Comparison of ENCODE assay signal across 8 mouse cellular contexts in the genomic region with DNA sequence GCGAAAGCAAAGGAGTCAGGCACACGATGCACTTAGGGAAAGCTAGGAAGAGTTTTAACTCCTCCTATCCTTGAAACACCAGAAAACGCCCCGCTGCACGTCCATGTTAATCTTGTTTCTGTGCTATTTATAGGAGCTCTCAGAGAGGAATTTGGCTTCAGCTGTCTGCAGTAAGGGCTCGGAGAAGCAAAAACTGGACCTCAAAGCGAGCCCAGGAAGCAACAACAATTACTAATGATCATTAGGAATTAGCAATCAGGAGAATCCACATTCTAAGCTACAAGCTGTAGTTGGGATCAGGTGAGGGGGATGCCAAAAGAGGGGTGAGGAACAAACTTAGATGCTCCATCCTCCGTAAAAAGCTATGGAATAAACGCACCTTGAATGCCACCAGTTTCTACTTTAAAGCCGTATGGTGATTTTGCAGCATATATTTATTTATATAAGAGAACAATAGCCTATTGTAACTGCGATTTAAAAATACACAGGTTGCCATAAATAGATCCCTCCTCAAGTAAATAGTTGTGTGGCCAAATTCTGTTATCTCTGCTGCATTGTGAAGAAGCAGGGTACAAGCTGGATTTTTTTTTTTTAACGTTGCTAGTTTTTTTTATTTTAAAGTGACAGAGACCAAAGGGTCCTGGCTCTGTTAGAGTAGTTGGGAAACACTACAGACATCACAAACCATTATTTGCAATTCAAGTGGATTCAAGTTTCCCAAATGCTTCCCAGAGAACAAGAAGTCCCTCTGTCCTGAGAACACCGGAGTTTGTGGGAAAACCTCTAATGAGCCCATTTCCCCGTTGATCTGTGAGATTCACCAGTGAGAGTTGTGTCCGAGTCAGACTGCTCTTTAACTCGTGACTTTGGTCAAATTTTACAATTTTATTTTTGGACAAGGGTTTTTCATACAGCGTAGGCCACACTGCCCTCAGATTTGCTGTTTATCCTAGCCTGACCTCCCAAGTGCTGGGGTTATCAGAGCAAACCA.
DNase-seq lines count a peak whose midpoint lies in the region; ATAC-seq and TF ChIP-seq lines count a peak whose summit lies in the region.

No protein-coding gene starts in this region.

- H3K4me2 ChIP-seq in midbrain, embryonic 16.5 days (ENCODE audit: low read length) = peak overlapping the region; percentile 96

- H3K9ac ChIP-seq in heart, adult 2 months (ENCODE audit: low read depth, low read length) = peak overlapping the region; percentile 95
- peak overlapping the region; percentile 78 for H3K9ac ChIP-seq in midbrain, embryonic 16.5 days (ENCODE audit: low read depth, low read length)

- H3K27ac ChIP-seq in heart, adult 2 months = peak overlapping the region; percentile 98
- peak overlapping the region; percentile 54; the same call in 1 of the 2 replicates for H3K27ac ChIP-seq in midbrain, embryonic 16.5 days (ENCODE audit: low read length)

- no peaks in the 10 kb centered on the region for H3K27me3 ChIP-seq in heart, adult 2 months (ENCODE audit: control insufficient read depth, insufficient read depth, low read length)
- H3K27me3 ChIP-seq in midbrain, embryonic 16.5 days (ENCODE audit: control insufficient read depth, insufficient read depth, low read depth, low read length) = peaks cover 12% of the 10 kb centered on the region

- H3K9me3 ChIP-seq in midbrain, embryonic 16.5 days (replicated peaks; ENCODE audit: control insufficient read depth, low read length, poor library complexity, severe bottlenecking) = no peaks in the 10 kb centered on the region

- WGBS in lung, adult 2 months = 10% methylated on average over 17 of the region's 17 CpGs
- 5% methylated on average over 17 of the region's 17 CpGs for WGBS in heart, adult 2 months
- 9% methylated on average over 17 of the region's 17 CpGs for WGBS in midbrain, embryonic 16.5 days

- DNase-seq in lung, adult 2 months = no peak
- DNase-seq in lung, adult 18-20 months = no peak
- peak; percentile 38 to 57 for DNase-seq in heart, adult 2 months
- DNase-seq in kidney, postnatal 14 days = peak; percentile 32
- no peak for DNase-seq in urinary bladder, postnatal 25 days (ENCODE audit: low spot score)

- no peak for TF ChIP-seq POLR2A in lung, adult 2 months (IDR thresholded peaks at IDR 0.05; ENCODE audit: borderline replicate concordance, extremely low read depth, low read depth, low read length)
- peak; percentile 7; the same call in 1 of the 2 replicates for TF ChIP-seq POLR2A in heart, adult 2 months (IDR thresholded peaks at IDR 0.05; ENCODE audit: insufficient read depth, low read depth, low read length)

- no peak for TF ChIP-seq CTCF in lung, adult 2 months (IDR thresholded peaks at IDR 0.05; ENCODE audit: insufficient read depth, low read length)
- TF ChIP-seq CTCF in heart, adult 2 months (IDR thresholded peaks at IDR 0.05) = no peak

- intact Hi-C loops in heart, adult 2 months (cut with DNase I) = loop anchor here (1.0 to 5.0 kb wide), 6 partner anchors 17 to 692 kb away; no protein-coding TSS in a partner anchor

- TF ChIP-seq EP300 in heart, adult 2 months (IDR thresholded peaks at IDR 0.05; ENCODE audit: insufficient read depth, low read depth, low read length) = no peak

- H3K36me3 ChIP-seq in heart, adult 2 months (ENCODE audit: control insufficient read depth, insufficient read depth, low read length) = peaks cover 14% of the 10 kb centered on the region
- H3K36me3 ChIP-seq in midbrain, embryonic 16.5 days (ENCODE audit: control insufficient read depth, insufficient read depth, low read length) = no peaks in the 10 kb centered on the region

- no peak for ATAC-seq in midbrain, embryonic 16.5 days
- no peak for ATAC-seq in erythroid progenitor cell, adult 5-6 weeks (replicated peaks; ENCODE audit: low FRiP score, poor library complexity, severe bottlenecking)
- ATAC-seq in CD4-positive, CD25-positive, alpha-beta regulatory T cell, adult 4 months = no peak

- H3K4me1 ChIP-seq in lung, adult 2 months (ENCODE audit: control insufficient read depth, insufficient read depth, low read length) = peaks cover 13% of the 10 kb centered on the region
- H3K4me1 ChIP-seq in heart, adult 2 months (ENCODE audit: control insufficient read depth, insufficient read depth, low read length) = peaks cover 16% of the 10 kb centered on the region
- H3K4me1 ChIP-seq in midbrain, embryonic 16.5 days (ENCODE audit: control insufficient read depth, insufficient read depth, low read length) = peaks cover 13% of the 10 kb centered on the region; the same call in 1 of the 2 replicates

- H3K79me2 ChIP-seq in heart, adult 2 months (replicated peaks; ENCODE audit: control insufficient read depth, insufficient read depth, low read length) = peaks cover 6% of the 10 kb centered on the region

- peak overlapping the region; percentile 87 for H3K4me3 ChIP-seq in lung, adult 2 months (replicated peaks; ENCODE audit: extremely low read depth, low read depth, low read length)
- peak overlapping the region; percentile 73 for H3K4me3 ChIP-seq in heart, adult 2 months
- peak overlapping the region; percentile 76 for H3K4me3 ChIP-seq in midbrain, embryonic 16.5 days (ENCODE audit: low read depth, low read length)

Comparison
In these comparisons a context has a peak if more than half of its experiments do, and no peak if none do; other contexts are left out.
1. DNase-seq: peak in heart, adult 2 months (2 of 2) and kidney, postnatal 14 days (single experiment); none in lung, adult 2 months (single experiment), lung, adult 18-20 months (0 of 2) and urinary bladder, postnatal 25 days (single experiment).
2. Peak in every context shown above with its lines, with median percentiles within 50 percentile points of each other: H3K4me3 ChIP-seq.